Mouse (Mus musculus): ENCODE measurements around the gene Ccdc157.
A peak's percentile ranks its signal among the peaks of the same experiment; 100 is the strongest.

The Ccdc157 gene

DNA sequence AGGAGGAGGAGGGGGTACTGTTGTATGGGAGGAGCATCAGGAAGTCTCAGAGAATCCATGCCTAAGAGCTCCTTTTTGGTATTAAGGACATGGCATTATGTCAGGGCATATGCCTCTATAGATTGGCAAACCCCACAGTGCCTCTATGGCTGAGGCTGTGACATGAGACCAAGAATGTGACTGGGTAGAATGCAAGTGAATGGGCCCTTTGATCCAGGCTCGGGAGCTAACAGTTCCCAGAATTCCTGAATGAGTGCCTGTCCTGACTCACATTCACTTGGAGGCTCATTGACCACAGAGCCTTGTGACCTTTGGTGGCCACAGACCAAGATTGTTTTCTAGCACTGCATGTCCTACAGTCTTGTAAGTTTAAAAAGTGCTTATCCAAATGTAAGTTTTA lies 22.0 kb upstream of the Ccdc157 start:
- DNase-seq (ENCODE audit: low spot score) = no peak

DNA sequence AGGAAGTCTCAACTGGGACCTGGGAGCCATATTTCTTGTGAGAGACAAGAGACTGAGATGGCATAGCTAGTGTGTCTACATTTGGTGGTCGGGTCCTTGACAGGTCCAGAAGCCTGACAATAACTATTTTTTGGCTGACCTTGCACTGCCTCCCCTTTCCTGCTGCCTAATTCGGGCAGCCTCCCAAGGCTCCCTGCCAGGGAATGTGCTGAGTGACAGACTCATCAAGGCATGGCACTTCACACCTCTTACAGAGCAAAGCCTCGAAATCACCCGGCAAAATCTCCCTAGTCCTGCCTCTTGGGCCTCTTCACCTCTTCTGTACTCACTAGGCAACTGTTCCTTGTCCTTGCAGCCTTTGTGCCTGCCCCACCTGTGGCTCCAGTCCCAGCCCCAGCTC lies 17.6 kb upstream of the Ccdc157 start:
- no peak for DNase-seq (ENCODE audit: low spot score)

DNA sequence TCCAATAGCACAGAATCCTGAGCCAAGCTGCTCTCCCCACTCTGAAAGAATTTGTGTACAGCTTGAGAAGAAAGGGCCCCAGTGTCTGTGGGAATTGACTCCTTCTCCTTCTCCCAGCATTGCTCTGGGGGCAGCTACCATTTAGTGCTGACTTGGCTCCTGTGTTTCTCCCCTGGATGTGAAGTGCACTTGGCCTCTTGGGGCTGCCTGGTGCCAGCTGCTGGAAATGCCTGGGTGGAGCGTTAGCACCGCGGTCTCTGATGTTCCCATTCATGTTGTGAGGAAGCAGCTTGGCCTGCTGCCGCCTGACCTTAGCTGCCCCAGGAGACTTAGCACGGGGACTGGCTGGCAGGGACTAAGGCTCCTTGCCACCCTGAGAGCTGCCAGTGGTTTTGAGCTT lies 14.5 kb upstream of the Ccdc157 start:
- peak; percentile 54 for DNase-seq (ENCODE audit: low spot score)

DNA sequence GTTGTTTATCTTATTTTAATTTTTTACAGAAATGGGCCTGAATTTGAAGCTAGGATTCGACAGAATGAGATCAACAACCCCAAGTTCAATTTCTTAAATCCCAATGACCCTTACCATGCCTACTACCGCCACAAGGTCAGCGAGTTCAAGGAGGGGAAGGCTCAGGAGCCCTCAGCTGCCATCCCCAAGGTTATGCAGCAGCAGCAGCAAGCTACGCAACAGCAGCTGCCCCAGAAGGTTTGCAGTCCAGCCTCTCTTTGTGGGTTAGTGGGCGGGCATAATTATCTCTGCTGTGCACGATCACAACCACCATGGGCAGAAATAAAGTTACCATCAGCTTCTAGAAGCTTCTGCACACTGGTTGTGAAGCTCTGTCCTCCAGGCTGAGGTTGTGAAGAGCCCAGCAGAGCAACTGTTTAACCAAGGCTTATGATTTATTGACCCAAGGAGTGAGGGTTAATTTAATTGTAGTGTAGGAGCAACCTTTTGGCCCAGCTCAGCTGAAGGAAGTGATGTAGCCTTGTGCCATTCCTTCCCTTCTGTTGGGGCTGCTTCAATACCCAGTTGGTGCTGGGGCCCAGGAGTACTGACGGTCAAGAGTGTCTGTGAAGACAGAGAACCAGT lies 6.5 kb upstream of the Ccdc157 start:
- no peak for DNase-seq (ENCODE audit: low spot score)

DNA sequence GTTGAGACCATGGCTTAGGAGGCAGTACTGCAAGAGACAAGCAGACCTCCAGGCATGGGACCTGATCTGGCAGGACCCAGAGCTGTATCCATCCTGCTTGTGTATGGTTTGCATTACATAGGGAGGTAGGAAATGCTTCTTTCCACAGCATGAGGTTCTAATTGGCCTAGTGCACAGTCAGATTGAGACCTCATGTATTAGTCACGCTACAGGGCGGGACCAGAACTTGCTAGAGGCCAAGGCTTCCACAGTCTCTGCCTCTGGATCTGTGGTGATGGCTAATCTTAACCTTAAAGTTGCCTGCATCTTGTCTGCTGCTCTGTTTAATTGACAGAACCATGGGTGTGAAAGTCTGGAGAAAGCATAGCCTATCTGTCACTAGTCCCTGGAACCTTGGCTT lies 4.6 kb upstream of the Ccdc157 start:
- DNase-seq (ENCODE audit: low spot score) = no peak

- DNase-seq (ENCODE audit: low spot score) = no peak
Observed at GRCm38 (mm10) chr11:4160758-4161480, 826 bp upstream of the Ccdc157 start.

DNA sequence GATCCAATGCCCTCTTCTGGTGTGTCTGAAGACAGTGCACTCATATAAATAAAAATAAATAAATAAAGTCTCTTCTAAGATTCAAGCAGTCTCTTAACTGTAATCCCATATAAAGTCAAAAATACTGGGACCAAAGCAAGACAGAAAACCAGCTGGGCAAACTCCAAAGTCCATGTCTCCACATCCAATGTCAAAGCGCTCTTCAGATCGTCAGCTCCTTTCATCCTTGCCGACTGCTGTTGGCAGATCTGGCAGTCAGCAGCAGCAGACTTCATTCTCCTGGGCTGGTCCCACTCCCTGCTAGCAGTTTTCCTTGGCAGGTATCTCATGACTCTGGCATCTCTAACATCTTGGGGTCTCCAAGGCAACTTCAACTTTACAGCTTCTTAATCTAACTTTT lies 1.4 kb downstream of the Ccdc157 start:
- no peak for DNase-seq (ENCODE audit: low spot score)

DNA sequence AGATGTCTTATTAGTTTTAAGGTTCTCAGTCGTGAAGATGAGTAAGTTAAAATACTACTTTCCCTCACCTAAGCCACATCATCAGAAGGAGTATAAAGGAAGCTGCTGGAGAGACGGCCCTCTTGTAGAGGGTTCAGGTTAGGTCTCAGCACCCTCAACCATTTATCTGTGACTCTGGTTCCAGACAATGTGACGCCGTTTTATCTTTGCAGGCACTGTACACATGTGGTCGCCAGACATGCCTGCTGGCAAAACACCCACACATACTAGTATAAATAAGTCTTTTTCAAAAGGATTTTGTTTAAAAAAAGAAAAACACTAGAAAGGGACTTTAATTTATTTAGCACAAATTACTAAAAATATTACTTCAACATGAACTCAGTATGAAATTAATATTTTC lies 4.5 kb downstream of the Ccdc157 start:
- no peak for DNase-seq (ENCODE audit: low spot score)

DNA sequence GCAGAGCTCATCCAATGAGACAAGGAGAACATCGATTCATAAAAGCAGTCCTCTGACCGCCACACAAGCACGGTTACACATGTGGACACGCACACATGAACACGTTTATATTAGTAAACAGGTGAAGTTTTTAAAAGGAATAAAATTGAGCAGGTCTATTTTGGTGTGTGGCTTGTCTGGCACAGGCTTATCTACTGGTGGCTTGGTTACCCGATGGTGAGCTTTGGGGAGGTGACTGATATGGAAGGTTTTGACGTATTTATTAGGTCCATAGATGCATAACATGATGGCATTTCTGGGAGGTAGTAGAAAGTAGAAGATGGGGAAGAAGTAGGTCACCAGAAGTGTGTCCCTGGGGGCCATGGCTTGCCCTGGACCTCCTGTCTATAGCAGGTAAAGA lies 6.4 kb downstream of the Ccdc157 start:
- DNase-seq (ENCODE audit: low spot score) = no peak

- no peak for DNase-seq (ENCODE audit: low spot score)
Observed at GRCm38 (mm10) chr11:4149886-4150285, 10.2 kb downstream of the Ccdc157 start.

DNA sequence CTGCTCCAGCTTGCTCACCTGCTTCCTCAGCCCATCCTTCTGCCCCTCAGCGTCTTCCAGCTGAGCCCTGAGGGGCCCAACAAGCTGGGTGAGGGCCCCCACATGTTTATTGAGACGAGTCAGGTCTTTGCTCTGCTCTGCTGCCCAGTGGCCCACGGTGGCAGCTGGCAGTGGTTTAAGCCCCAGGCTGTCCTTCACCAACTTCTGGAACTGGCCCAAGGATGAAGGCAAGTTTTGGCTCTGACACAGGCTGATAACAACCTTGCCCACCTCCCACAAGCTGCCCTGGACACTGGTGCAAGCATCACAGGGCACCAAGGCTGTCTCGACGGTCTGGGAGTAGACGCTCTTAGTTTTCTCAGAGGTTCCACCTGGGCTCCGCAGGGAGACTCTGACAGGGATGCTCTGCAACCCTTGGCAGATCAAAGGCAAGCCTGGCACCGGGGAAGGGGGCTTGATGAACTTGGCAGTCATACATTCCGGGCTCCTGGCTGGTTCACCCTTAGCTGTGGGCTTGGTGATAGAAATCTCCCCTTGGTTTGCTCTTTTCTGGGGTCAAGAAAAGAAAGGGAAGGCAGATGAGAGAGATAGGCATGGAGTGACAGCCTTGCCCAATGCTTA lies 11.4 kb downstream of the Ccdc157 start:
- no peak for DNase-seq (ENCODE audit: low spot score)

GRCm38 (mm10) chr11:4148120-4148519 lies 12.0 kb downstream of the Ccdc157 start:
- DNase-seq (ENCODE audit: low spot score) = no peak

GRCm38 (mm10) chr11:4147098-4147497 lies 13.0 kb downstream of the Ccdc157 start:
- DNase-seq (ENCODE audit: low spot score) = no peak

DNA sequence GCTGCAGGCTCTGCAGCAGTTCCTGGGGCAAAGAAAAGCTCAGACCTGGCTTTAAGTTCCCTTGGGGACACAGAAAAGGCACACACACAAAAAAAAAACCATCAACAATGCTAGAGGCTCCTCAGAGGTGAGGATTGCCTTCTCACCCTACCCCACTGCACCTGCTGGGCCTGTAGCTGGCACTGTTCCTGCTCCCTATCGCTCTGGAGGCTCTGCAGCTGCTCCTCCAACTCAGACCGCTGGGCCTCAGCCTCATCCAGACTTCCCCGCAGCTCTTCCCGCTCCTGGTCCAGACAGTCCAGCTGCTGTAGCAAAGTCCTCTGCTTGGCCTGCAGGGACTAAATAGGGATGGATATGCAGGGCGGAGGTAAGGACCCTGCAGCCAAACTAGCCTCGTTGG lies 13.7 kb downstream of the Ccdc157 start:
- DNase-seq (ENCODE audit: low spot score) = no peak

GRCm38 (mm10) chr11:4143281-4144062 lies 16.6 kb downstream of the Ccdc157 start:
- no peak for DNase-seq (ENCODE audit: low spot score)

GRCm38 (mm10) chr11:4142352-4142751 lies 17.7 kb downstream of the Ccdc157 start:
- no peak for DNase-seq (ENCODE audit: low spot score)

- DNase-seq (ENCODE audit: low spot score) = no peak
Observed at GRCm38 (mm10) chr11:4141505-4141904, 18.6 kb downstream of the Ccdc157 start.

GRCm38 (mm10) chr11:4138964-4139363 lies 21.1 kb downstream of the Ccdc157 start:
- DNase-seq (ENCODE audit: low spot score) = no peak

- peak; percentile 71 for DNase-seq (ENCODE audit: low spot score)
Observed at GRCm38 (mm10) chr11:4134986-4135935, 24.8 kb downstream of the Ccdc157 start, which contains the start of gene Rnf215. TSS of gene Rnf215 (plus strand) at chr11:4135202.

DNA sequence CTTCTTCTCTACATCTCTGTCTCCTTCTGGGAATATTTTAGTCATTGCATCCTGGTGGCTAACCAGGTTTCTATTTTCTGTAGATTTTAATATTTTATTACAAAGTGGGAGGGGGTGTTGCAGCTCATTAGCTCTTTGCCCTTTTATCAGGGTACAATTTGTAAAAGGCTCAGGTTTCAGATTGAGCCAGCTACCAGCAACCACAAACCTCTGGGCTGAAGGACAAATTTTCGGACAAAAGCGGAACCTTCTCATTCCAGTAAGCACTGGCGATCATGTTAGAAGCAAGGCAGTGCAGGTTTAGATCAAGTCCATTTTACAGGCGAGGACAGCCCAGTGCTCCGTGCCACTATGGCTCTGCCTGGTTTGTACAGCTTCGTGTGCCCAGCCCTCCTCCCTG lies 25.7 kb downstream of the Ccdc157 start:
- DNase-seq (ENCODE audit: low spot score) = no peak

DNA sequence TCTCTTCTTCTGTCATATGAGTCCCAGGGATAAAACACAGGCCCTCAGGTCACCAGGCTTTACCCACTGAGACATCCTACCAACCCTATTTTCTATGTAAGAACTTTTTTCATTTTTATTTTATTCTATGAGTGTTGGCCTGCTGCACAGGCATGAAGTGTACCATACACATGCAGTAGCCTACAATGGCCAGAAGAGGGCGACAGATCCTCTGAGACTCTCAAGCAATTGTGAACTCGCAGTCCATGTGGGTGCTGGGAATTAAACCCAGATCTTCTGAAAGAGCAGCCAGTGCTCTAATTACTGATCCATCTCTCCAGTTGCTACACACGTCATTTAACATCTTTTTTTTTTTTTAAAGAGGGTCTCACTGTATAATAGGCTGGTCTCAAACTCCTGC lies 26.6 kb downstream of the Ccdc157 start:
- no peak for DNase-seq (ENCODE audit: low spot score)

Data from left cerebral cortex, adult 11 months (tissue).